In genomic region chr17:35163326-35164081, GRCm38 (mm10) we compare ENCODE assay signal across 8 mouse cellular contexts. TPM values are rescaled to one million over a fixed set of nuclear protein-coding genes. Genes with fewer than 3 reads are reported as not detected.
A peak's percentile ranks its signal among the peaks of the same experiment; 100 is the strongest.
DNase-seq lines count a peak whose midpoint lies in the region; ATAC-seq and TF ChIP-seq lines count a peak whose summit lies in the region.

No protein-coding gene starts in this region.

- H3K4me2 ChIP-seq in hindbrain, embryonic 16.5 days (ENCODE audit: low read length), result peak overlapping the region; percentile 99
- H3K4me2 ChIP-seq in myocyte (ENCODE audit: low read depth), result peak overlapping the region; percentile 93

- no peaks in the 10 kb centered on the region for H3K9me3 ChIP-seq in embryonic facial prominence, embryonic 10.5 days
- no peaks in the 10 kb centered on the region for H3K9me3 ChIP-seq in hindbrain, embryonic 16.5 days (ENCODE audit: control insufficient read depth, low read length)

- peaks cover 34% of the 10 kb centered on the region for H3K36me3 ChIP-seq in liver, adult 2 months (ENCODE audit: control insufficient read depth, insufficient read depth, low read length)
- H3K36me3 ChIP-seq in embryonic facial prominence, embryonic 10.5 days (replicated peaks), result peaks cover 45% of the 10 kb centered on the region
- H3K36me3 ChIP-seq in hindbrain, embryonic 16.5 days (ENCODE audit: control insufficient read depth, insufficient read depth, low read length), result peaks cover 33% of the 10 kb centered on the region
- peaks cover 24% of the 10 kb centered on the region for H3K36me3 ChIP-seq in myocyte (ENCODE audit: control insufficient read depth, insufficient read depth)

- DNase-seq in liver, adult 2 months (ENCODE audit: extremely low read depth, low read depth, low spot score), result peak; percentile 21
- no peak for DNase-seq in liver
- DNase-seq in embryonic facial prominence, embryonic 10.5 days (ENCODE audit: low spot score), result no peak
- no peak for DNase-seq in ovary, postnatal 36 days (ENCODE audit: low spot score)
- no peak for DNase-seq in right cerebral cortex, postnatal 14 days
- DNase-seq in right cerebral cortex, adult 18-20 months, result no peak

- no peaks in the 10 kb centered on the region for H3K27me3 ChIP-seq in liver, adult 2 months (ENCODE audit: control insufficient read depth, insufficient read depth, low read length)
- no peaks in the 10 kb centered on the region for H3K27me3 ChIP-seq in embryonic facial prominence, embryonic 10.5 days (replicated peaks; ENCODE audit: low read depth, poor library complexity, severe bottlenecking)
- H3K27me3 ChIP-seq in hindbrain, embryonic 16.5 days (replicated peaks; ENCODE audit: control insufficient read depth, insufficient read depth, low read length), result no peaks in the 10 kb centered on the region
- no peaks in the 10 kb centered on the region for H3K27me3 ChIP-seq in myocyte (ENCODE audit: control insufficient read depth, insufficient read depth, insufficient read length)

- peaks cover 5% of the 10 kb centered on the region for H3K4me1 ChIP-seq in liver, adult 2 months (ENCODE audit: control insufficient read depth, insufficient read depth, low read length)
- peaks cover 31% of the 10 kb centered on the region for H3K4me1 ChIP-seq in embryonic facial prominence, embryonic 10.5 days
- H3K4me1 ChIP-seq in hindbrain, embryonic 16.5 days (ENCODE audit: control insufficient read depth, insufficient read depth, low read depth, low read length), result peaks cover 27% of the 10 kb centered on the region

- no peak for TF ChIP-seq CTCF in liver, adult 2 months (IDR thresholded peaks at IDR 0.05; ENCODE audit: low read depth, low read length)

- H3ac ChIP-seq in myocyte (ENCODE audit: control insufficient read depth, insufficient read length), result peak overlapping the region; percentile 55

- no peak for TF ChIP-seq POLR2A in liver, adult 2 months (IDR thresholded peaks at IDR 0.05; ENCODE audit: extremely low read depth, insufficient read depth, low read length)
- no peak for TF ChIP-seq POLR2A in myocyte (IDR thresholded peaks at IDR 0.05; ENCODE audit: insufficient read length, low read depth)

- whole genome bisulfite sequencing in liver, adult 2 months, result 3% methylated on average over 8 of the region's 8 CpGs
- WGBS in embryonic facial prominence, embryonic 10.5 days, result 23% methylated on average over 8 of the region's 8 CpGs
- 9% methylated on average over 8 of the region's 8 CpGs for WGBS in hindbrain, embryonic 16.5 days

- ATAC-seq in hindbrain, embryonic 16.5 days, result no peak

- peak overlapping the region; percentile 93 for H3K4me3 ChIP-seq in liver, adult 2 months (ENCODE audit: insufficient read depth, low read depth, low read length)
- peak overlapping the region; percentile 99 for H3K4me3 ChIP-seq in embryonic facial prominence, embryonic 10.5 days
- H3K4me3 ChIP-seq in hindbrain, embryonic 16.5 days (ENCODE audit: low read length), result peak overlapping the region; percentile 99
- peak overlapping the region; percentile 83 for H3K4me3 ChIP-seq in myocyte

- no peak overlapping the region; the same call in 1 of the 2 replicates for H3K27ac ChIP-seq in liver, adult 2 months (replicated peaks; ENCODE audit: insufficient read depth, low read depth, low read length)
- peak overlapping the region; percentile 99 for H3K27ac ChIP-seq in embryonic facial prominence, embryonic 10.5 days (replicated peaks)
- H3K27ac ChIP-seq in hindbrain, embryonic 16.5 days (ENCODE audit: low read depth, low read length), result peak overlapping the region; percentile 98

- H3K79me2 ChIP-seq in liver, adult 2 months (ENCODE audit: control insufficient read depth, insufficient read depth, low read length), result peaks cover 36% of the 10 kb centered on the region
- peaks cover 61% of the 10 kb centered on the region for H3K79me2 ChIP-seq in myocyte (ENCODE audit: control insufficient read depth, insufficient read depth)

- H3K9ac ChIP-seq in liver, adult 2 months (ENCODE audit: low read depth, low read length), result peak overlapping the region; percentile 98
- peak overlapping the region; percentile 100 for H3K9ac ChIP-seq in hindbrain, embryonic 16.5 days (ENCODE audit: low read depth, low read length)

TF ChIP-seq in myocyte, 11 proteins besides CTCF, POLR2A, EP300 and RAD21:
- TF ChIP-seq E2F4 (IDR thresholded peaks at IDR 0.05; ENCODE audit: insufficient read depth) (no peak), REST (IDR thresholded peaks at IDR 0.05; ENCODE audit: insufficient read depth, insufficient read length) (no peak), MYOD1 (IDR thresholded peaks at IDR 0.05; ENCODE audit: control insufficient read depth in 1 of 3, insufficient read length in 2 of 3, low read depth in 2 of 3) (no peak)

RNA-seq across cellular contexts. Expression of gene Prrc2a, which starts 1.2 kb away (rescaled TPM):
- total RNA-seq in liver, adult 2 months (2014; rRNA removed), result 12.4 and 23.2 TPM in 2 replicates
- polyA plus RNA-seq in liver, adult 2 months (2012; rRNA removed), result 103 and 144 TPM in 2 replicates
- 203 and 205 TPM in 2 replicates for polyA plus RNA-seq in embryonic facial prominence, embryonic 10.5 days (2016; fragmentation: Nextera tagmentation; extraction: Ambion mirVana)
- 138 and 153 TPM in 2 replicates for polyA plus RNA-seq in hindbrain, embryonic 16.5 days (2015; fragmentation: Nextera tagmentation; extraction: Ambion mirVana)
- 153 TPM for polyA plus RNA-seq in myocyte (2012; fragmentation: generic; extraction: Trizol)

RNA-seq across cellular contexts. Expression of gene Aif1, which starts 12.4 kb away (rescaled TPM):
- total RNA-seq in liver, adult 2 months (2014; rRNA removed), result 8.6 and 13.3 TPM in 2 replicates
- 1.6 and 2.5 TPM in 2 replicates for polyA plus RNA-seq in liver, adult 2 months (2012; rRNA removed)
- 2.9 and 3.9 TPM in 2 replicates for polyA plus RNA-seq in embryonic facial prominence, embryonic 10.5 days (2016; fragmentation: Nextera tagmentation; extraction: Ambion mirVana)
- 5.6 and 10.1 TPM in 2 replicates for polyA plus RNA-seq in hindbrain, embryonic 16.5 days (2015; fragmentation: Nextera tagmentation; extraction: Ambion mirVana)
- not detected for polyA plus RNA-seq in myocyte (2012; fragmentation: generic; extraction: Trizol)

RNA-seq across cellular contexts. Expression of gene Lst1, which starts 24.7 kb away (rescaled TPM):
- total RNA-seq in liver, adult 2 months (2014; rRNA removed), result 10.2 and 13.0 TPM in 2 replicates
- polyA plus RNA-seq in liver, adult 2 months (2012; rRNA removed), result 5.9 and 11.8 TPM in 2 replicates
- 2.6 and 6.9 TPM in 2 replicates for polyA plus RNA-seq in embryonic facial prominence, embryonic 10.5 days (2016; fragmentation: Nextera tagmentation; extraction: Ambion mirVana)
- polyA plus RNA-seq in hindbrain, embryonic 16.5 days (2015; fragmentation: Nextera tagmentation; extraction: Ambion mirVana), result 4.8 and 7.3 TPM in 2 replicates
- 4.3 TPM for polyA plus RNA-seq in myocyte (2012; fragmentation: generic; extraction: Trizol)

RNA-seq across cellular contexts. Expression of gene Bag6, which starts 28.5 kb away (rescaled TPM):
- total RNA-seq in liver, adult 2 months (2014; rRNA removed), result 28.1 and 40.9 TPM in 2 replicates
- polyA plus RNA-seq in liver, adult 2 months (2012; rRNA removed), result 88.4 and 119 TPM in 2 replicates
- 73.8 and 77.8 TPM in 2 replicates for polyA plus RNA-seq in embryonic facial prominence, embryonic 10.5 days (2016; fragmentation: Nextera tagmentation; extraction: Ambion mirVana)
- 50.9 and 65.2 TPM in 2 replicates for polyA plus RNA-seq in hindbrain, embryonic 16.5 days (2015; fragmentation: Nextera tagmentation; extraction: Ambion mirVana)
- 271 TPM for polyA plus RNA-seq in myocyte (2012; fragmentation: generic; extraction: Trizol)

RNA-seq across cellular contexts. Expression of gene Ltb, which starts 30.7 kb away (rescaled TPM):
- total RNA-seq in liver, adult 2 months (2014; rRNA removed), result 1.8 and 3.0 TPM in 2 replicates
- polyA plus RNA-seq in liver, adult 2 months (2012; rRNA removed), result 2.6 and 4.7 TPM in 2 replicates
- polyA plus RNA-seq in embryonic facial prominence, embryonic 10.5 days (2016; fragmentation: Nextera tagmentation; extraction: Ambion mirVana), result 0.16 and 0.34 TPM in 2 replicates
- polyA plus RNA-seq in hindbrain, embryonic 16.5 days (2015; fragmentation: Nextera tagmentation; extraction: Ambion mirVana), result 1.1 and 1.2 TPM in 2 replicates
- 0.05 TPM for polyA plus RNA-seq in myocyte (2012; fragmentation: generic; extraction: Trizol)
